Mouse (Mus musculus) brain, embryonic 14.5 days (tissue): ENCODE results near the gene Ror2. TPM values are rescaled to one million over a fixed set of nuclear protein-coding genes. Genes with fewer than 3 reads are reported as not detected.

Experiments used
- DNase-seq: peaks from one replicate; pipeline ENCODE4 v3.0.0-alpha.2; 2011; ENCODE audit warnings: low read depth
- CTCF ChIP-seq: fragments of 200-500 bp; IDR thresholded peaks from 2 replicates; pipeline ENCODE4 v1.5.1; 2012; ENCODE audit warnings: inconsistent platforms, mild to moderate bottlenecking, moderate library complexity, borderline replicate concordance; ENCODE audit not compliant: insufficient read depth, insufficient read length; ENCODE audit errors: extremely low read depth
- POLR2A ChIP-seq: fragments of 200-500 bp; IDR thresholded peaks from 2 replicates; pipeline ENCODE4 v1.6.1; 2012; ENCODE audit warnings: mild to moderate bottlenecking, inconsistent platforms, borderline replicate concordance; ENCODE audit not compliant: poor library complexity, insufficient read depth, insufficient read length, severe bottlenecking; ENCODE audit errors: extremely low read depth
- polyA plus RNA-seq: library from polyadenylated mRNA; depleted of rRNA; stranded (reverse); fragments of >200 nt; gene quantifications from 2 replicates; pipeline ENCODE4 v1.2.3, GENCODE M21; 2012; rRNA removed

The Ror2 gene
- polyA plus RNA-seq, 1 experiment = 7.4 TPM

DNA sequence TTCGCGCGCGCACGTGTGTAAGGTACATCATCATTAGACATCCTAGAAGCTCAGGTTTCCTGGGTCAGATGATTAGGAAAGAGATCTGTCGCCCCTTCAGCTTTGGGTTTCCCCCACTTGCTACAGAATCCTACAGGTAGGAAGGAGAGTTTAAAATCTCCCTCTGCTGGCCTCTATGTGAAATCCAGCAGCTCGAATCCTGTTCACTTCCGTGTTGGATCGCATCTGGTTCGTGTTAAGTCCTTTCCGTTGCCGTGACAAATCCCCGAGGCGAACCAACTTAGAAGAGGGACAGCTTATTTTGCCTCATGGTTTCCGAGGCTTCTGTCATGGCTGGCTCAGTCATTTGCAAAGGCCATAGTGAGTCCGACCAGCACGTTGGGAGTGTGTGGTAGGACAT lies 190.7 kb downstream of the Ror2 start:
- peak; percentile 21 for DNase-seq
- TF ChIP-seq POLR2A (no peak), CTCF (0 out of 2 replicates have a peak, but pooled peaks have one; percentile 19)

DNA sequence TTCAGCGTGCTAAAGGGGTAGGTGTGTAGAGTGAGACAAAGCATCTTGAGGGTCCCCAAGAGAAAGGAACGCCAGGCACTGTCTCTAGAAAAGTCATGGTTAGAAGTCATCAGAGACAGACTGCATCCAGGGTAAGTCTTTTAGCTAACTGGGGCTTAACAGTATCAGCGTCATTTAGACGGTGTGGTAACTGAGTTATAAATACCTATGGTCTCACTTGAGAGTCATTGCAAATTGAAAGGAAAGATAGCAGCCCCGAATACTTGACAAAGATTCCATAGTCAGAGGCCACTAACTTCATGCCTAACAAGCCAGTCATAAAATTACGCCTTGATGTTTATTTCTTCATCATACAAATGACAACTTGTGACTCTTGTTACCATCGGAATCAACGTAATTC lies 191.3 kb downstream of the Ror2 start:
- DNase-seq = no peak
- TF ChIP-seq POLR2A = no peak
- TF ChIP-seq CTCF = no peak

DNA sequence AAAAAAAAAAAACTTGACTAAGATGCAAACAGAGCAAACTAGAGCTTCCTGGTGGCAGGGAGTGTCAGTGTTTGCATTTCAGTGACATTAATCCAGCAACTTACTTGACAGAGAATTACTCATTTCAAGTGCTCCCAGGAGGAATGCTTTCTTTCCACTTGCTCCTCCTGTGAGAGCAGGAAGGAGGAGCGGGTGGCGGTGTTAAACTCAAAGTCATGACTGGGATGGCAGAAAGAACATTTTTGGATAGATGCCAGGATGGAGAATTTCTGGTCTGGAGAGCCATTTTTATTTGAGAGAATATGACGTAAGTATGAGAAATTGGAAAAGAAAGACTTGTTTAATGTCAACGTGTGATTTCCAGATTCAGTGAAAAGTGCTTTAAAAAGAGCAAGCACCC lies 192.5 kb downstream of the Ror2 start:
- peak; percentile 43 for DNase-seq
- TF ChIP-seq CTCF (no peak), POLR2A (no peak)

DNA sequence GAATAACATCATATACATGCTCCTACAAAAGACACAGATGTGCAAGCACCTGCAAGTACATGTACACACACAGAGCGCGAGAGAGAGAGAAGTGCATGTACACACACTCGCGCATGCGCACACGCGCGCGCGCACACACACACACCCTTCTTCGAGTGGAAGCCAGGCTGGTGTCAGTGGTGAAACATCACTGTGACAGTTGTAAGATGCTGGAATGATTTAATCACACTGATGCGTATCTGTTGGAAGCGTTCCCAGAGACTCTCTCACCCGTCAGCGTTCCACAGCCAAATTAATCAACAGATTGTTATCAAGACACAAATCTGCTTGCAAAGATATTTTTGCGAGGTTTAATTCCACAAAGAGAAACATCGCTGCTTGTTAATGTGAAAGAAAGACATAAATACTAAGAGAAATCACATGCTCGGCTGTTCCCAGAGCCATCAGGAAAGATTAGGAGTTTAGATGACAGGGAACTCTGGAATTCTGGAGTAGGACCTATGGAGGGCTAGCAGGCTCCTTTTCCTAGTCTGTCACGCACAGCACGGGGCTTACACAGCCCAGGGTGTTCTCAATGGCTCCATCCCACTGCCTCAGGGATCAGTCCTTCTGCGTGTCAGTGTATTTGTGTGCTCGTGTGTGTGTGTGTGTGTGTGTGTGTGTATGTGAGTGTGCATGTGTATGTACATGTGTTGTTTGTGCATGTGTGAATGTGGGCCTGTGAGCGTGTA lies 199.2 kb downstream of the Ror2 start:
- TF ChIP-seq POLR2A (no peak), CTCF (no peak)
- peak; percentile 88 for DNase-seq

DNA sequence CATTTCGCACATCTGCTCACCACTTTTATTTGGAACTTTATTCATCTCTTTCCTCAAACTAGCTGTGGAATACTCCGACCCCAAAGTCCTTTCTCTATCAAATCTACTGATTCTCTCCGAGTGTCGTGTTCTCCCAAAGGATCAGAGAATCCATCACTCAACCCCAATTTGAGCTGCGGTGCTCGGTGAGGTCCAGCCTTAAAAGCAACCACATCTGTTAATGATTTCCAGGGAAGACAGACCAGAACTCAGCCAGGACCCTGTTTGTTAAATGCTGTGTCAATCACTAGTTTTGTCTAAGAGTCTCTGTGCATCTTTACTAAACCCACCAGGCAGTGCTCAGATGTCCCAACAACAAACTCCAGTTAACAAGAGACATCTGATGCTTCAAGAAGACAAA lies 204.1 kb downstream of the Ror2 start:
- DNase-seq = no peak
- TF ChIP-seq POLR2A (no peak), CTCF (no peak)

DNA sequence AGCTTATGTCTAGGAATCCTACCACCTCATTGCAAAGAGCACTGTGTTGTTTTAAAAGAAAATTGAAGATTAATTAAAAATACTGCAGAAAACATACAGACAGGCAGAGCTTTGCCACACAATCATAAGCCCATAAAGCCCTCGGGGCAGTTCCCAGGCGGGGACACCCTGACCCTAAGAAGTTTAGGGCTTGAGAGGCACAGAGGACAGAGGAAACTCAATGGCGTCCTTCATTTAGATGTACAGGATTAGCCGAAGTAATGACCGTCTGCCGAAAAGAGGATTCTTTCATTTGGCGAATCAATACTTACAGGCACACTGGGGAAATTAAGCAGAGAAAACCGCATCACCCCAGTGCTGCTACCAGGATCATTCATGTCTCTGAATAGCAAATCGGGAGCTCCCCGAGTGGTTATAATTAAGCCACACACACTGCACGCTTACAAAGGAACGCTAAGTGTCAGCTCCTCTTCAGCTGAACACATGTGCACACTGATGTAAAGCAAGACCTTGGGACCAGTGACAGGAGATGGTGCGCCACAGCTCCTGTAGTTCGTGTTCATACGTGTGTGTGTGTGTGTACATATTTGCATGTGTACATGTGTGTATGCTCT lies 208.1 kb downstream of the Ror2 start:
- TF ChIP-seq POLR2A (no peak), CTCF (no peak)
- DNase-seq = peak; percentile 83

DNA sequence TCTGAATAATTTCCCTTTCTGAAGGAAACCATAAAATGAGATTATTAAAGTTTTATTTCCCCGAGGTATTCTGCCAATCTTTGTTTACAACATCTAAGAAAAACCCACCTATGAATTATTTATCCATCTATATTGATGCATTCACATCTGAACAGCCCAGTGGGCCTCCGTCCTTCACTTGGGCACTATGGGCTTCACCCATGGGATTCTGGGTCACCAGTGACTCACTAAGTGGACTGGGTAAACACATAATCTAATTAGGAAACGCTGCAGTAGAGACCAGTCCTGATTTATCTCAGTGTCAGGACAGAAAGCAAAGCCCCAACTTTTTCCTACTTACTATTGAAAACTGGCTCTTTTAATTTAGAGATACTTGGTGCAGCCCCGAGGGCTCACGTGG lies 210.9 kb downstream of the Ror2 start:
- TF ChIP-seq CTCF (no peak), POLR2A (no peak)
- DNase-seq = peak; percentile 35

DNA sequence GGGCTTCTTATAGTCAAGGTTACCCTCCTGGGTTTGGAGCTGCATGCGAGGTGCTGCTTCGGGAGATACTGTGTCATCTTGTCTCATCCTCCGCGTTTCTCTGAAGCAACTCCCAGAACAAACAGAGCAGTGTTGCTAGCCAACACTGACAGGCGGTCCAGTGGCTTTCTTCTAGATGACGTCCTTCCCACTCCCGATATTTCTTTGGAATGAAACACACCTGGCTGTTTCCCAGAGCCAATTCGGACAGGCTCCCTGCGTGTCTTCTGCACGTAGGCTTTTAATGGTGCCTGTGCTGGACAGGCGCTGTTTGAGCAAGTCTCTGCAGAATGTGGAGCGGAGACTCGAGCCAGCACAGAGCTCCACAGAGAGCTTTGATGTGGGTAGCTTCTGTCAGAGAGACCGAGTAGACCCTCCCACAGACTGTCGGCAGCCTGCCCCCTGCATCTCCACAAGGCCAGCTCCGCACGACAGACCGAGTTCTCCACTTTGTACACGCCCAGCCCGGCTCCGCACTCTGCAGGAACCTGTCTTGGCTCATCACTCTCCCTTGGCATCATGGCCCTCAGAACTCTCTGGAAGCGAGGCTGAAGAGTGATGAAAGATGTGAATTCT lies 216.7 kb downstream of the Ror2 start:
- TF ChIP-seq POLR2A (no peak), CTCF (no peak)
- DNase-seq = peak; percentile 27

DNA sequence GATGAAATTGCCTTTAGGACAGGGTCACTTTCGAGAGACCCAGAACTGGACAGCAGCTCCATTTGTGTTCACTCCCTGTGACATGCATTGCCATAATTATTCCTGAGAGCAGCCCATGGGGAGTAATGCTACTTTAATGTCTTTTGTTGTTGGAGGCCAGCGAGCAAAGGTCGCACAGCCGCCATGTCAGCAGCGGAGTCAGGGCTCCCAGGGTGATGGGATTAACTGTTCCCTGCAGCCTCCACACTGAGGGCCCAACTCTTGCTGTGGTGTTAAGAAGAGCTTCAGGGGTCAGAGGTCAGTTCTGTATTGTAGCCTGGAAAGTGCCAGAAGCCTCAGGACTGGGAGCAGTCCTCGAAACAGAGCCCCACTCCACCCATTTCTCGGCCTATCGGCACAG lies 217.5 kb downstream of the Ror2 start:
- TF ChIP-seq CTCF (no peak), POLR2A (no peak)
- DNase-seq = no peak

DNA sequence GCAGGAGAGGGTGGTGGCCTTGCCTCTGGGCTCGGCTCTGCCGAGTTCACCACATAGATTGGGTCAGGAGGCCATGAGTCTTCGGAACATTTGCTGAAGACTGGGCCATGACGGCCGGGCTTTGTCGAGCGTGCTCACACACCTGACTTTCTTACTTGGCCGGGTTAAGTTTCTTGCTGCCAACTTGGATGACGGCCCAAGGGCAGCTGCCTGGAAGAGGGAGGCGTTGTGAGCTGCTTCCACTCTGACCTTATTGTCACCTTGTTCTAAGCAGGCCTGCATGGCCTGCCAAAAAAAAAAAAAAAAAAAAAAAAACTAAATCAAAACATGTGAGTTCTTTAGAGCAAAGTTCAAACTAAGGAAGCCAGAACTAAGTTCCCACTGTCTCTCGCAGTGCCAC lies 218.0 kb downstream of the Ror2 start:
- DNase-seq = no peak
- TF ChIP-seq POLR2A (no peak), CTCF (no peak)

DNA sequence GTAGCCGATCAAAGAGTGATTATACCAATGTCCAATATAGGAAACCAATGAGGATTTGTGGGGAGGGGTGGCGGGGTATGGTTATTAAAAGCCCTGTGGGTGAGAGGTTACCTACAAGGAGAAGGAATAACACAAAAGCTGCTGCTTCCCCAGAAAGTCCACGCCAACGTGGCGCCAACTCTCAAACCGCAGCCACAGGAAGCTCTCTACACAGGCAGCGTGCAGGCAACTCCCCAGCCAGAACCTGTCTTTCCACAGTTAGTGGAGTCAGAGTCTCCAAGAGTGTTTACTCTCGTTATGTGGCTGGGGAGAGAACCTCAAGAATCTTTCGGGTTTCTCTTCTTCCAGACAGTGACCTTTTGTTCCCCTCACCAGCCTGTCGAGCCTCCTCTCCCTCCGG lies 220.8 kb downstream of the Ror2 start:
- TF ChIP-seq POLR2A (no peak), CTCF (no peak)
- no peak for DNase-seq

DNA sequence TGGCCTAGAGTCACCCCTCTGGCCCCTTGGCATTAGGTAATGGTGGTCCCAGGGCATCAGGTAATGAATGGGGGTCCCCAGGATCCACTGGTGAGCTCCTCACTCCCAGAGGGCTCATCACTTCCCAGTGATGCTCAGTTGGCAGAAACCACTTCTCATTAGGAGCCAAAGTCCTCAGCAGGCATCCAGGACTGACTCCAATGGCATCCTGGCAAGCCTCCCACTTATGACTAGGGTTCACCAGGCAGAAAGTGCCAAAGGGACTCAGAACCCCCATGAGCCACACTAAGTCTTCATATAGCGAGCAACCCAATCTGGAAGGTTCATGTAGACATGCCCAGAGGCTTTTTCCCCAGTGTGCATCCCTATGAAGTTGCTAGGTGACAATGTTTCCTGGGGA lies 221.2 kb downstream of the Ror2 start:
- TF ChIP-seq CTCF (no peak), POLR2A (no peak)
- no peak for DNase-seq

Other genes starting within 250 kb of the Ror2 start
- 24.1 and 26.7 TPM in 2 replicates for gene Sptlc1, start 91.3 kb upstream of the Ror2 start, polyA plus RNA-seq
- 0.62 and 2.5 TPM in 2 replicates for gene Msx2, start 186.9 kb upstream of the Ror2 start, polyA plus RNA-seq